Mouse (Mus musculus) liver, postnatal 0 days (tissue): ENCODE results near the gene Ptpre. TPM values are rescaled to one million over a fixed set of nuclear protein-coding genes. Genes with fewer than 3 reads are reported as not detected.

ENCODE experiments used
- ATAC-seq: fragments of 200-750 bp; cut with Nextera tagmentation; 2 replicates; pipeline ENCODE4 v1.8.0; 2017; ENCODE audit warnings: mild to moderate bottlenecking, moderate library complexity
- DNase-seq: peaks from one replicate; pipeline ENCODE4 v3.0.0-alpha.2; 2016
- H3K27ac ChIP-seq: fragments of 300-500 bp; sonication (generic); 2 replicates; pipeline ENCODE4 v1.5.1; 2014; ENCODE audit warnings: antibody characterized with exemption, moderate library complexity, mild to moderate bottlenecking, low read depth
- H3K27me3 ChIP-seq: fragments of 300-500 bp; sonication (generic); 2 replicates; pipeline ENCODE4 v1.6.1; 2014; ENCODE audit warnings: low read length, control low read depth, mixed read lengths; ENCODE audit not compliant: insufficient read depth
- H3K36me3 ChIP-seq: fragments of 300-500 bp; sonication (generic); replicated peaks from 2 replicates; pipeline ENCODE4 v1.6.1; 2014; ENCODE audit warnings: mild to moderate bottlenecking, control low read depth, low read length, moderate library complexity, mixed read lengths; ENCODE audit not compliant: insufficient read depth
- H3K4me1 ChIP-seq: fragments of 300-500 bp; sonication (generic); 2 replicates; pipeline ENCODE4 v1.6.1; 2014; ENCODE audit warnings: antibody characterized with exemption, mild to moderate bottlenecking, control low read depth; ENCODE audit not compliant: insufficient read depth
- H3K4me2 ChIP-seq: fragments of 300-500 bp; sonication (generic); 2 replicates; pipeline ENCODE4 v1.6.1; 2014; ENCODE audit warnings: low read depth, mild to moderate bottlenecking, low read length, moderate library complexity, mixed read lengths
- H3K4me3 ChIP-seq: fragments of 300-500 bp; sonication (generic); 2 replicates; pipeline ENCODE4 v1.5.1; 2014; ENCODE audit warnings: low read depth, low read length
- H3K9ac ChIP-seq: fragments of 300-500 bp; sonication (generic); replicated peaks from 2 replicates; pipeline ENCODE4 v1.6.1; 2014; ENCODE audit warnings: mild to moderate bottlenecking, moderate library complexity
- H3K9me3 ChIP-seq: fragments of 300-500 bp; sonication (generic); 2 replicates; pipeline ENCODE4 v1.6.1; 2016; ENCODE audit warnings: mild to moderate bottlenecking, control low read depth, low read length, mixed read lengths
- CTCF ChIP-seq: sonication (generic); IDR thresholded peaks from 2 replicates; pipeline ENCODE4 v1.5.1; 2016; ENCODE audit warnings: antibody characterized with exemption, low read depth
- EP300 ChIP-seq: IDR thresholded peaks from 2 replicates; pipeline ENCODE4 v1.6.1; 2016; ENCODE audit warnings: antibody characterized with exemption, low read depth, mild to moderate bottlenecking
- WGBS: fragments of 180-500 bp; shearing (Covaris S2); extraction: QIAGEN DNeasy Blood & Tissue Kit; methylation state at CpG from one replicate; pipeline ENCODE4 v1.1.7; 2014; ENCODE audit not compliant: insufficient replicate concordance; 5-methylcytosine and 5-hydroxymethylcytosine counted together
- polyA plus RNA-seq: library from polyadenylated mRNA; unstranded; fragments of >200 nt; fragmentation: Nextera tagmentation; extraction: Ambion mirVana; gene quantifications from 2 replicates; pipeline ENCODE4 v1.2.1, GENCODE M21; 2015

The Ptpre gene
- polyA plus RNA-seq, 1 experiment from 2014 or later: 3.9 TPM

DNA sequence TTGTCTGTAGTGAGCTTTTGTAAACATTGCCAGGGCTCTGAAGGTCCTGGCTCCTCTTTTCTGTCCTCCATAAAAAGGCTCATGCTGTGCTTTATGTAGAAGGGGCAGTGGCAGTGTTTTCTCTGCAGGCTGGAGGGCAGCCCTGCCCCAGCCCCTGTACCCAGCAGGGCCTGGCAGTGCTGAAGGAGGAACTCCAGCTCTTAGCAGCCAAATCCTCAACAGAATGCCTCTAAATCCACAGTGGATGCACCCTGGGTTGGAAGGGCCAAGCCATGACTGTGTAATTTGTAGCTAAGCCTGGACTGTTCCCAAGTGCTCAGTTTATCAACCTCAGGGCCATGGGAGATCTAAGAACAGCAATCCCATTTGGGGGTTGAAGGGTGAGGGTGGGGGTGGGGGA lies 85.0 kb downstream of the Ptpre start:
- Histone ChIP-seq H3K9ac (no peak overlapping the region), H3K4me2 (no peak overlapping the region), H3K4me3 (no peak overlapping the region), H3K4me1 (no peaks in the 10 kb centered on the region), H3K36me3 (no peaks in the 10 kb centered on the region; the same call in 1 of the 2 replicates), H3K27ac (no peak overlapping the region), H3K27me3 (no peaks in the 10 kb centered on the region), H3K9me3 (no peaks in the 10 kb centered on the region)
- TF ChIP-seq EP300 (no peak), CTCF (no peak)
- DNase-seq (no peak), ATAC-seq (no peak)

DNA sequence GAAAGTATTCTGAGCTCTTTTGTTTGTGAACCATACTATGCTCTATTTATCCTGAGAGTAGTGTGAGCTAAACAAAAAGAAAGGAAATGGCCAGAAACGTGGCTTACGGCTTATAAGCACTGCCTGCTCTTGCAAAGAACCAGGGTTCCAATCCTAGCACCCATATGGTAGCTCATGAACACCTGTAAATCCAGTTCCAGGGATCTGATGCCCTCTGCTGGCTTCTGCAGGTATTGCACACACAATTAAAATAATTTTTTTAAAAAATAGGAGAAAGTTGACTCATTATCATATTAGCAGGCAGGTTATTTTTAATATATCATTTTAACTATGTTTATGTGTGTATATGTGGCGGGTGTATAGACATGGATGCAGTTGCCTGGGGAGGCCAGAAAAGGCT lies 87.6 kb downstream of the Ptpre start:
- Histone ChIP-seq H3K9ac (no peak overlapping the region), H3K9me3 (no peaks in the 10 kb centered on the region), H3K4me1 (no peaks in the 10 kb centered on the region), H3K27ac (no peak overlapping the region), H3K4me2 (no peak overlapping the region), H3K36me3 (no peaks in the 10 kb centered on the region; the same call in 1 of the 2 replicates), H3K27me3 (no peaks in the 10 kb centered on the region), H3K4me3 (no peak overlapping the region)
- 65% methylated on average over 3 of the region's 3 CpGs for WGBS
- DNase-seq (peak; percentile 36), ATAC-seq (no peak)
- no peak for TF ChIP-seq EP300
- TF ChIP-seq CTCF: peak; percentile 78

DNA sequence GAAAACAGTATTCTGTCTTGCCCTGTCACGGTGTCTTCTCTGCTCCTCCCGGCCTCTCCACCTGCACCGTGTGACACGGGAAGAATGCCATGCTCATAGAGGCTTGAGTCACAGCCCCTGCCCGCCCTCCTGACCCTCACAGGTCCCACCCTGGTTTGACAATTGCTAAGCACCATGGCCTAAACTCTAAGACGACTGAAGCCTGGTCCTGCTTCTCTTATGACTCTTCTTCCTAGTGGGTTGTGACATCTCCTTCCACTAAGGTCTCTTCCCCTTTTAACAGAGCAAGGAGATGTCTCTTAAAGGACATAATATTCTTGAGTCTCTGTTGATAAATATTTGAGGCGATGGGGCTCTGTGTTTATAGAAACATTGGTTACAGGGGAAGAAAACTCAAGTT lies 91.1 kb downstream of the Ptpre start:
- no peak for ATAC-seq
- Histone ChIP-seq H3K9ac (no peak overlapping the region), H3K36me3 (no peaks in the 10 kb centered on the region; the same call in 1 of the 2 replicates), H3K4me2 (no peak overlapping the region), H3K4me1 (no peaks in the 10 kb centered on the region), H3K9me3 (no peaks in the 10 kb centered on the region), H3K27ac (no peak overlapping the region), H3K27me3 (no peaks in the 10 kb centered on the region), H3K4me3 (no peak overlapping the region)
- no peak for DNase-seq
- WGBS: 62% methylated on average over 7 of the region's 7 CpGs
- no peak for TF ChIP-seq CTCF
- no peak for TF ChIP-seq EP300

DNA sequence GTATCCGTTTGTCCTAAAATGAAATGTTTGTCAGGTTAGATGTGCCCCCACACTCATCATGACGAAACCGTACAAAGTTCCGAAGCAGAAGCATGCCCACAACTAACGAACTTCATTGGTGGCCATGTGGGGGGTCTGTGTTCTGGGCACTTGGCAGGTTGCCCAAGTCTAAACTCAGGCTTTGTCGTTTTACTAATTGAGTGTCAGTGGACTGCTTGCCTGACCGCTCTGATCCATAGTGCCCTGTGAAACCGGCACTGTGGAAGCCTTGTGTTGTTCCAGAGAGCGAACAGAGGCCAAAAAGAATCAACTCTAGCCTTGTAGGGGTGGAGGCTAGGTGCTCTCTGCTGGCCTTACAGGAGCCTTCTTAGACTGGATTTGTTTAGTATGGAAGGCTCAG lies 91.7 kb downstream of the Ptpre start:
- Histone ChIP-seq H3K9ac (no peak overlapping the region), H3K27me3 (no peaks in the 10 kb centered on the region), H3K9me3 (no peaks in the 10 kb centered on the region), H3K4me1 (no peaks in the 10 kb centered on the region), H3K36me3 (no peaks in the 10 kb centered on the region; the same call in 1 of the 2 replicates), H3K4me2 (no peak overlapping the region), H3K4me3 (no peak overlapping the region), H3K27ac (no peak overlapping the region)
- 70% methylated on average over 9 of the region's 9 CpGs for WGBS
- ATAC-seq (no peak), DNase-seq (no peak)
- TF ChIP-seq CTCF (no peak), EP300 (no peak)

DNA sequence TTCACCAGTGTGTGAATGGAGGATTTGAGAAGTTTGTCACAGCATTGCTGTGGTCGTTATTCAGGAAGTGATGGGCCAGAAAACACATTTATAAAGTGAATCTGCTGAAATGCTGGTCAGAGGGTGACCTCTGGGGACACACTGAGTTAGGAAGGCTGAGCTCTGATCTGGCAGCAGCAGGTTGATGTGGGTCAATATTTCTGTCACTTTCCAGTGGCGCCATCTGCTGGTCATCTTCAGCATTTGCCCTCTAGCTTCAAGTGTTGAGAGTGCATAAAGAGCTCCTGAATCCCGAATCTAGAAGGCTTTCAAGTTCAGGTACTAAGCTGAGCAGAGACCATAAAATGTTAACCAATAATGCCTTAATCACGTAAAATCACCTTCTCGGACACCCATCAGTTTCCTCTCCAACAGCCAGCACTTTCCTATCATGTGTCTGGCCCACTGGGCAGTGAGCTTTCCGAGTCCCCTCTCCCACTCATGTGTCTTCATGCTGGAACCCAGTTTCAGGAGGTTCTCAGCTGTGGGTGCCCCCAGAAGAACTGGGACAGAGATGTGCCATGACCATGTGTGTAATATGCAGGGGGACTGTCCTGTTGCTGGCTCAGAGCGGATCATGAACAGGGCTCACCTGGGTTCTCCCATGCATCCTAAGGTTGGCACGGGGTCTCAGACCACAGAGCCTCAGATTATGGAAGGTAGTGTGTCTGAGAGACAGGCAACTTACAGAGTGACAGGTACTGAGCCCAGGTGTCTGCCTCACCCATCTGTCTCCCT lies 94.7 kb downstream of the Ptpre start:
- Histone ChIP-seq H3K36me3 (no peaks in the 10 kb centered on the region), H3K27me3 (no peaks in the 10 kb centered on the region), H3K9ac (no peak overlapping the region), H3K4me3 (no peak overlapping the region), H3K9me3 (no peaks in the 10 kb centered on the region), H3K4me1 (no peaks in the 10 kb centered on the region), H3K4me2 (no peak overlapping the region), H3K27ac (no peak overlapping the region)
- TF ChIP-seq EP300 (no peak), CTCF (peak; percentile 92)
- WGBS: 48% methylated on average over 8 of the region's 8 CpGs
- DNase-seq (peak; percentile 85), ATAC-seq (peak; percentile 48; the same call in 1 of the 2 replicates)

DNA sequence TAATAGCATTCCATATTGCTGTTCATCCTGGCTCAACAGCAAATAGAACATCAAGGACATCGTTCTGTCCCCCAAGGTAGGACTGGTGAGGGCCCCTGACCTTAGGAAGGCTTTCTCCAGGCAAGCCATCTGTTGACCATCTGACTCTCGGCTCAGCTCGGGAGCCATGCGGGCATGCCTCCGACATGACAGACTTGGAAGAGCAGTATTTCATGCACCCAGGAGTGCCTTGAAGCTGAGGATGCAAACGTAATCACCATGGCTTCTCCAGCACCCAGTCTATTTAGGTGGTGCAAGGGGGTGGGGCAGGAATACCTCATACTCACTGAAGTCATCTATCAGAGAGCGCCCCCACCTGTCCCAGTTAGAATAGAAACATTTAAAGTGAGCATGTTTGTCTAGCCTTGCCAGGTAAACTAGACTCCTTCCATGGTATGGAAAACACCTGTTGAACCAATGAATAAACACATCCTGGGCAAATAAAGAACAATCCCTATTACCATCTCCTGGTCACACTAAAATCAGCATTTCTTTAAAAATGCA lies 95.5 kb downstream of the Ptpre start:
- Histone ChIP-seq H3K36me3 (no peaks in the 10 kb centered on the region), H3K9ac (no peak overlapping the region), H3K27me3 (no peaks in the 10 kb centered on the region), H3K27ac (no peak overlapping the region), H3K4me2 (no peak overlapping the region), H3K4me1 (no peaks in the 10 kb centered on the region), H3K4me3 (no peak overlapping the region), H3K9me3 (no peaks in the 10 kb centered on the region)
- TF ChIP-seq EP300 (no peak), CTCF (peak; percentile 26; the same call in 1 of the 2 replicates)
- DNase-seq (no peak), ATAC-seq (no peak)
- WGBS: 75% methylated on average over 7 of the region's 7 CpGs
